24 mouse cellular contexts compared by ENCODE assay signal in genomic region chr11:95749619-95750018, GRCm38 (mm10). TPM values are rescaled to one million over a fixed set of nuclear protein-coding genes. Genes with fewer than 3 reads are reported as not detected.
DNase-seq lines count a peak whose midpoint lies in the region; ATAC-seq and TF ChIP-seq lines count a peak whose summit lies in the region.
"Had no signal": no experiment of that assay in that cellular context is flagged by ENCODE, and none has a peak within 500 bp of the region (broad histone marks: within the 10 kb centered on the region; RNA-seq: fewer than 3 reads in every experiment).

No protein-coding gene starts in this region.

- peak; percentile 22; the same call in 1 of the 2 replicates for ATAC-seq in G1E (ENCODE audit: extremely low read depth, insufficient number of reproducible peaks, low FRiP score, poor library complexity, severe bottlenecking)
- no peak for ATAC-seq in liver, embryonic 11.5 days (replicated peaks; ENCODE audit: low FRiP score)
- peak; percentile 89 for ATAC-seq in megakaryocyte, adult 5-6 weeks (ENCODE audit: poor library complexity, severe bottlenecking)
- ATAC-seq: Patski had no signal

- peak overlapping the region; percentile 30 for H3K27ac ChIP-seq in bone marrow, adult 2 months (ENCODE audit: control insufficient read depth, insufficient read depth, low read depth, low read length, poor library complexity)
- H3K27ac ChIP-seq in liver, embryonic 11.5 days (ENCODE audit: low read depth, low read length): peak overlapping the region; percentile 36; the same call in 1 of the 2 replicates
- H3K27ac ChIP-seq: forebrain, embryonic 10.5 days; gastrocnemius, adult 2 months; kidney, postnatal 0 days; liver, embryonic 14.5 days; neural tube, embryonic 13.5 days; stomach, embryonic 15.5 days had no signal

- H3K9me3 ChIP-seq in G1E (replicated peaks): peaks cover 5% of the 10 kb centered on the region; the same call in 1 of the 2 replicates
- H3K9me3 ChIP-seq in liver, embryonic 11.5 days (ENCODE audit: control insufficient read depth, low read length): no peaks in the 10 kb centered on the region
- H3K9me3 ChIP-seq: forebrain, embryonic 10.5 days; neural tube, embryonic 13.5 days; stomach, embryonic 15.5 days had no signal

- H3K4me1 ChIP-seq in G1E (ENCODE audit: insufficient read depth, low read depth, low read length): peaks cover 74% of the 10 kb centered on the region
- no peaks in the 10 kb centered on the region; the same call in 1 of the 2 replicates for H3K4me1 ChIP-seq in bone marrow, adult 2 months (ENCODE audit: control insufficient read depth, insufficient read depth, low read length)
- H3K4me1 ChIP-seq in liver, embryonic 11.5 days (replicated peaks; ENCODE audit: control insufficient read depth, insufficient read depth, low read length): no peaks in the 10 kb centered on the region; the same call in 1 of the 2 replicates
- H3K4me1 ChIP-seq: neural tube, embryonic 13.5 days had no signal

- no peak for TF ChIP-seq CTCF in G1E (IDR thresholded peaks at IDR 0.05; ENCODE audit: low read depth, low read length)
- no peak for TF ChIP-seq CTCF in bone marrow, adult 2 months (IDR thresholded peaks at IDR 0.05; ENCODE audit: control insufficient read depth, insufficient read depth, low read length)

- no peaks in the 10 kb centered on the region for H3K27me3 ChIP-seq in G1E (ENCODE audit: insufficient read depth, low read length)
- no peaks in the 10 kb centered on the region for H3K27me3 ChIP-seq in liver, embryonic 11.5 days (replicated peaks; ENCODE audit: control insufficient read depth, insufficient read depth, low read length)
- H3K27me3 ChIP-seq: neural tube, embryonic 13.5 days; Patski; stomach, embryonic 15.5 days had no signal

- peaks cover 76% of the 10 kb centered on the region for H3K36me3 ChIP-seq in G1E (replicated peaks)
- peaks cover 16% of the 10 kb centered on the region for H3K36me3 ChIP-seq in liver, embryonic 11.5 days (ENCODE audit: control insufficient read depth, insufficient read depth, low read length)

- peak overlapping the region; percentile 49; the same call in 1 of the 2 replicates for H3K4me3 ChIP-seq in G1E (ENCODE audit: low read depth, low read length)
- H3K4me3 ChIP-seq in bone marrow, adult 2 months (replicated peaks; ENCODE audit: control insufficient read depth, low read depth, low read length): no peak overlapping the region
- no peak overlapping the region for H3K4me3 ChIP-seq in liver, embryonic 11.5 days (ENCODE audit: low read depth, low read length)
- H3K4me3 ChIP-seq: forebrain, embryonic 10.5 days; gastrocnemius, adult 2 months; neural tube, embryonic 13.5 days; stomach, embryonic 15.5 days had no signal

- TF ChIP-seq POLR2A in bone marrow, adult 2 months (IDR thresholded peaks at IDR 0.05; ENCODE audit: borderline replicate concordance, control insufficient read depth, low read depth, low read length): no peak

- 12% methylated on average over 15 of the region's 15 CpGs for WGBS in bone marrow, adult 2 months
- 52% methylated on average over 15 of the region's 15 CpGs for WGBS in liver, embryonic 11.5 days

- no peak for DNase-seq in G1E (ENCODE audit: low spot score)
- no peak for DNase-seq in liver, embryonic 11.5 days (ENCODE audit: low spot score)
- no peak for DNase-seq in embryo, embryonic 11 days
- no peak for DNase-seq in kidney, postnatal 36 days
- no peak for DNase-seq in right cerebral cortex, postnatal 14 days
- DNase-seq: adrenal gland, adult 8-10 months; B cell, adult 2 months; cerebellum, adult 11-12 months; cerebellum, postnatal 14 days; gastrocnemius, adult 2 months; heart, postnatal 4 days; kidney, adult 11 months; left cerebral cortex, postnatal 4 days; lung, postnatal 36 days; thymus, adult 2 months had no signal

- no peak overlapping the region for H3K4me2 ChIP-seq in liver, embryonic 11.5 days
- H3K4me2 ChIP-seq: midbrain, embryonic 11.5 days; neural tube, embryonic 13.5 days; stomach, embryonic 15.5 days had no signal

- H3K9ac ChIP-seq in liver, embryonic 11.5 days (ENCODE audit: low read depth, low read length): no peak overlapping the region
- H3K9ac ChIP-seq: liver, embryonic 14.5 days; neural tube, embryonic 13.5 days; stomach, embryonic 15.5 days had no signal

RNA-seq across cellular contexts. Expression of gene B130006D01Rik, which starts 26.2 kb away (rescaled TPM):
- 28.1 and 30.8 TPM in 2 replicates for total RNA-seq in G1E (2014; fragmentation: Nextera tagmentation)
- 8.5 and 9.0 TPM in 2 replicates for total RNA-seq in G1E (2017)
- 0.02 TPM in 1 of 2 replicates, not detected in the other for polyA plus RNA-seq in G1E (2012)
- polyA plus RNA-seq in bone marrow, adult 2 months (2011; ENCODE audit: insufficient read depth, insufficient read length, low replicate concordance, missing spikeins): 0.41 TPM in 1 of 2 replicates, not detected in the other
- polyA plus RNA-seq in liver, embryonic 11.5 days (2014; fragmentation: Nextera tagmentation; extraction: Ambion mirVana): 1.5 and 1.6 TPM in 2 replicates
- total RNA-seq in megakaryocyte, adult 5-6 weeks (2015): 1.3 and 2.7 TPM in 2 replicates
- 1.8 and 2.2 TPM in 2 replicates for total RNA-seq in megakaryocyte, adult 5-6 weeks (2017)

RNA-seq across cellular contexts. Expression of gene Zfp652, which starts 37.1 kb away (rescaled TPM):
- total RNA-seq in G1E (2014; fragmentation: Nextera tagmentation) (259 and 261 TPM in 2 replicates), G1E (2017) (46.4 and 57.0 TPM in 2 replicates)
- 177 and 180 TPM in 2 replicates for polyA plus RNA-seq in G1E (2012)
- polyA plus RNA-seq in bone marrow, adult 2 months (2011; ENCODE audit: insufficient read depth, insufficient read length, low replicate concordance, missing spikeins): 15.3 and 24.5 TPM in 2 replicates
- polyA plus RNA-seq in liver, embryonic 11.5 days (2014; fragmentation: Nextera tagmentation; extraction: Ambion mirVana): 8.7 TPM in 2 replicates
- 32.0 and 41.3 TPM in 2 replicates for total RNA-seq in megakaryocyte, adult 5-6 weeks (2015)
- total RNA-seq in megakaryocyte, adult 5-6 weeks (2017): 20.6 and 28.1 TPM in 2 replicates
